In genomic region chr17:43563192-43563987, GRCm38 (mm10) we compare ENCODE assay signal across 38 mouse cellular contexts. TPM values are rescaled to one million over a fixed set of nuclear protein-coding genes. Genes with fewer than 3 reads are reported as not detected.
"Had no signal": no experiment of that assay in that cellular context is flagged by ENCODE, and none has a peak within 500 bp of the region (broad histone marks: within the 10 kb centered on the region; RNA-seq: fewer than 3 reads in every experiment).

No protein-coding gene starts in this region.

- H3K36me3 ChIP-seq: heart, embryonic 10.5 days; heart, embryonic 12.5 days; heart, embryonic 13.5 days; heart, embryonic 15.5 days; hindbrain, embryonic 10.5 days; hindbrain, embryonic 12.5 days; hindbrain, embryonic 13.5 days; hindbrain, embryonic 15.5 days; kidney, embryonic 15.5 days had no signal

- H3K27ac ChIP-seq: heart, adult 2 months; heart, embryonic 10.5 days; heart, embryonic 13.5 days; heart, embryonic 15.5 days; hindbrain, embryonic 10.5 days; hindbrain, embryonic 12.5 days; hindbrain, embryonic 13.5 days; hindbrain, embryonic 14.5 days; hindbrain, embryonic 15.5 days; hindbrain, postnatal 0 days; kidney, embryonic 15.5 days; kidney, postnatal 0 days; layer of hippocampus, adult 2 months had no signal

- DNase-seq: heart, adult 2 months; heart, postnatal 10 days; heart, postnatal 14 days; heart, postnatal 36 days; heart, postnatal 4 days; kidney, adult 11 months; kidney, adult 18-20 months; kidney, adult 2 months; kidney, adult 8-10 months; kidney, adult 9 months; kidney, postnatal 10 days; kidney, postnatal 14 days; kidney, postnatal 25 days; kidney, postnatal 36 days; kidney, postnatal 4 days; layer of hippocampus, adult 9-11 months; layer of hippocampus, postnatal 36 days had no signal

- ATAC-seq: hindbrain, embryonic 16.5 days; hindbrain, postnatal 0 days; inflammation-experienced regulatory T-cells, adult 6 months had no signal

- H3K4me3 ChIP-seq: heart, adult 2 months; heart, embryonic 10.5 days; heart, embryonic 12.5 days; heart, embryonic 13.5 days; heart, embryonic 15.5 days; hindbrain, embryonic 10.5 days; hindbrain, embryonic 12.5 days; hindbrain, embryonic 13.5 days; hindbrain, embryonic 15.5 days; kidney, embryonic 15.5 days; layer of hippocampus, adult 2 months had no signal

- H3K4me1 ChIP-seq: heart, embryonic 13.5 days had no signal

- H3K9ac ChIP-seq: heart, embryonic 12.5 days; heart, embryonic 13.5 days; heart, embryonic 15.5 days; hindbrain, embryonic 12.5 days; hindbrain, embryonic 13.5 days; hindbrain, embryonic 14.5 days; hindbrain, embryonic 15.5 days; kidney, embryonic 15.5 days had no signal

- H3K9me3 ChIP-seq: heart, embryonic 10.5 days; heart, embryonic 12.5 days; heart, embryonic 15.5 days; hindbrain, embryonic 10.5 days; hindbrain, embryonic 12.5 days; hindbrain, embryonic 15.5 days; kidney, embryonic 15.5 days had no signal

- H3K27me3 ChIP-seq: heart, embryonic 12.5 days; heart, embryonic 13.5 days; heart, embryonic 15.5 days; hindbrain, embryonic 12.5 days; hindbrain, embryonic 13.5 days; hindbrain, embryonic 15.5 days; kidney, embryonic 15.5 days had no signal

- H3K4me2 ChIP-seq: heart, embryonic 11.5 days; heart, embryonic 12.5 days; heart, embryonic 13.5 days; heart, embryonic 15.5 days; hindbrain, embryonic 12.5 days; hindbrain, embryonic 13.5 days; hindbrain, embryonic 14.5 days; hindbrain, embryonic 15.5 days; kidney, embryonic 15.5 days had no signal

RNA-seq across cellular contexts. Expression of gene Ankrd66, which starts 20.0 kb away (rescaled TPM):
- total RNA-seq: heart, adult 2 months; heart, adult 8-10 months; heart, postnatal 10 days; heart, postnatal 14 days; heart, postnatal 25 days; heart, postnatal 36 days; heart, postnatal 4 days; hematopoietic stem cell, adult 5-6 weeks had no signal
- polyA plus RNA-seq: heart, embryonic 11.5 days; heart, embryonic 12.5 days; heart, embryonic 13.5 days; heart, embryonic 15.5 days; heart, embryonic 16.5 days; heart, postnatal 0 days; inflammation-experienced regulatory T-cells, adult 6 months; kidney, adult 2 months had no signal
